Mouse (Mus musculus) mature B cell (primary cell): Measurements from ENCODE around the gene Pgap1.

Source experiments
- in situ Hi-C: fragments of 300-500 bp; cut with MboI; formaldehyde crosslinking; loops from 2 replicates; pipeline ENCODE4 v1.14.3; 2019

The Pgap1 gene

DNA sequence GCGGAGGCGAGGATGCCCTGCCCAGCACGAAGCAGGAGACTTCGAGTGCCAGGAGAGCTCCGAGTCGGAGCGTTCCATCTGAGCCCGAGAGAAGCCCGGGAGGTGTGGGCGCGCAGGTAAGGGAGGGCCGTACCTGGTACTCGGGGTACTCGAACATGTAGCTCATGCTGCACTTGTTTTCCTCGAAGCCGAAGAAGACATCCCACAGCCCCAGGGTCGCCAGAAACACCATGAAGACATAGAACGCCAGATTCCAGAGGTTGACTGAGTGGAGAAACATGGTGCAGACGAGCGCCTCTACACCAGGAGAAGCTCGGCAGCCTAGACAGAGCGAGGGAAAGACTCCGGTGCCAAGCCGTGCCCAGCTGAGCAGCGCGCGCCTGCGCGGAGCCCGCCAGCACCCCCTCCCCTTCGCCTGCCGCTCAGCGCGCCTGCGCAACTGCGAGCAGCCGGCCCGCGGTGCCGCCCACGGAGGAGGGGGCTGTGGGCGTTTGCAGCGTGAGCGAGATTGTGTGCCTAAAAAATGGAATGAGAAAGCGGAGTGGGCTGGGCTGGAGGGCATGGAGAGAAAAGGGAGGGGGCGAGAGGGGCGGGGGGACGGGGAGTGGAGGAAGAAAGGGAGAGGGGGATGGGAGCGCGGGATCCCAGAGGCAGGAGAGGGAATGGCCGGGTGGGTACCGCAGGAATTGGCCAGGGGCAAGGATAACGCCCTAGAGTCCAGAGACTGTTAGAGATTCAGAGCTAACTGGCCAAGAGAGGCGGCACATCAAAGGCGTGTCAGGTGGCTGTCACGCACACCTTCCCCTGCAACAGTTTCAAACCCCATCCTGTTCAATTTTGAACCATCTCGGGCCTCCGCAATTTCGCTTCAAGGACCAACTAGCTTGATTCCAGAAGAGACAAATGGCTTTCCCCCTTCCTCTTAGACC lies at the start of gene Pgap1:
Pgap1 (minus strand) TSS at position 384 of the 929 bp plus-strand sequence.
- in situ Hi-C loops, result no loop called here

DNA sequence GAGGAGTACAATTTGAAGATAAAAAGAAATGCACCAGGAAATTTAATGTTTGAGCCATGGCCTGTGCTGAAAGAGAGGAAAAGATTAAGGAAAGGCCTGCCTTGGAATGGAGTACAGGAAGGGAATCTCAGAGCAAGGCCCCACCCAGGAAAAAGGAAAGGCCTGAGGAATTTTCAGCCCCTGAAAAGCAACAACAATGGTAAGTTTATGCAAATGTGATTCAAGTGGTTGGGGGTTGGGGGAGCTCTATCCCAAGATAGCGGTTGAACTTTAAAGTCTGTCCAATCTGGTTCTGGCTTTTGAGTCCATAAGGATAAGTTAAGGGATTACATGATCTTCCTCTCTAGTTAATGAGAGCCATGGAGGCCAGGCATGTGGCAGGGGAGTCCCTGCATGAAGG lies 49.5 kb upstream of the Pgap1 start:
- in situ Hi-C loops, result no loop called here

DNA sequence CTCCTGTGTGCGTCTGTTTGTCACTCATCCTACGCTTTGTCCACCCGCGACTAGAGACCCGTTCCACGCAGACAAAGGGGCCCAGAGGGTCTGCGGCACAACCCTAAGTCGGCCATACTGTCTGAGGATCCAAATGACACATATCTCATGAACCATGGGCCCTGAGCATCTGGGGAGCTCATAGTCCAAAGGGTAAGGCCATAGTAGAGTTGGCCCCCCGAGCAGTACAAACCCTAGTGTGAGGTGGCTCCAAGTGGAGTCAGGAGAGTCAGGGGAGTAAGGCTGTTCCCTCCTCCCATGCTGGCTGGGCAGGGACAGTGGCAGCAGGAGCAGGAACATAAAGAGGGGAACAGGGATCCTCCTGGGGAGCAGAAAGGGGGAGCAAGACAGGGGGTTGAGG lies 44.2 kb upstream of the Pgap1 start:
- in situ Hi-C loops, result no loop called here

DNA sequence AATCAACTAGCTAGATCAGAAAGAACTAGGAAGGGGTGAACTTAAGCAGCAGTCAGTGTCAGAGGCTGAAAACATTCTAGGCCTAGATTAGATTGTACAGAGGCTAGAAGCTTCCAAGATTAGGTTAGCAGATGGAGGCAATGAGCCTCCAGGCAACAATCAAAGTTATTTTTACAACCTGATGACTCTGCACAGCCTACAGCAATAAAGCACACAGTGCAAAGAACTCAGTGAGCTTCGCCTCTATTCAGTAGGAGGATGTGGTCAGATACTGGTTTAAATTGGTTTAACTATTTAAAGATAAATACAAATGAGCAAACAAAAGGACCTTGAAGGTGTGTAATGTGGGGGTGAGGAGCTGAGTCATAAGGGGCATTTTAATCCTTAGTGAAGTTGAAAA lies 42.8 kb upstream of the Pgap1 start:
- in situ Hi-C loops, result no loop called here

DNA sequence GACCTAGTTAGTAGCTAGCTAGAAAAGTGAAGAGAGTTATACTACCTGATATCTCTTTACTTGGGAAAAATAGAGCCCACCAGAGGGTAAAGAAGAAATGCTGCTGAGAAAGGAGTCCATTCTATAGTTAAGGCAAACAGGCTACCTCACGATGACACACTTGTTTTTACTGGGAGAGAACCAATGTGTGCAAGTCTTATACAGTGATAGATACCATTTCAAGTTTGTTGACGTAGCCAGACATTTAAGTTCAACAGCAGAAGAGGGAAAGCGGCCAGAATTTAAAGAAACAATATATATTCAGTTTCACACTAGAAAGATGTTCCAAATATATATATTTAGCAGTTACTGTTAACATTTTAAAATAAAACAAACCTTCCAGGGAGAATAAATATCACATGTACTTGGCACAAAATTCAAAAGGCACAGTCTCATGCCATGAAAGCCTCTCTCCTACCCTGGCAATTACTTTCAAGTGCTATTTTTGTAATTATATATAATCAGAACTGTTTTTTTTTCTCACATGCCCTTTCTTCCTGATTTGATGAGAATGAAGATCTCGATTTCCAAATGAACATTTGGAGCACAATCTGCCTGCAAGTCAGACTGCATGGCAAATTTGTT lies 40.2 kb upstream of the Pgap1 start:
- in situ Hi-C loops, result no loop called here

DNA sequence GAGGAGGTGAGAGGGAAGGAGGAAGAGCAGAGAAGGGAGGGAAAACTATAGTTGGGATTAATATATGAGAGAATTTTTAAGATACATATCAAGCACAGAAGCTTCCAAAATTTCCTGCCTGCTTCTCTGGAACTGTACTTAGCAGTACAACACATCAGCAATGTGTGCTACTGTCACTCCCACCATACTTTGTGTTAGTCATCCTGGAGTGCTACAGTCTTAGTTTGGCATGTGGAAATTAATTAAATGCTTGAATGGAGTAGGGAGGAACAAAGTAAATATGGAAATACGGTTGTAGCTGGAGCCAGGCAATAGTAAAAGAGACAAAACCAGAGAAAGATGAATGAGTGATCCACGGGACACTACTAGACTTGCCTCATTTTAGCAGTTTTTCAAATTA lies 38.7 kb upstream of the Pgap1 start:
- in situ Hi-C loops, result no loop called here

DNA sequence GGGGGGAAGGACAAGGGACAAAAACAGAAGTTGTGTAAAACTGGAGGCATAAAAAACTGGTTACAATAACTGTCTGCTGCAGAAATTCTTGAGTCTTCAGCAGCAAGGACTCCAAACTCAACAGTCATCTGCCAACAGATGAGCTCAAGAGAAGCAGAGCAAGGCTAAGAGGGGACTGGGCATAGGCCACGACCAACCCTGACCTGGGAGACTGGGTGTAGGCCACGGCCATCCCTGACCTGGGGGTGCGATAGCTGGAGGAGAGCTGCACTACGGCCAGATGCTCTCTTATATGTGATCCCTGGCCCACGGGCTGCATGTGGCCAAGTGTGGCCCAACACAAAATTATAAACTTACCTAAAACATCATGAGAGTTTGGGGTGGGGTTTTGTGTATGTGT lies 29.6 kb upstream of the Pgap1 start:
- in situ Hi-C loops, result no loop called here

DNA sequence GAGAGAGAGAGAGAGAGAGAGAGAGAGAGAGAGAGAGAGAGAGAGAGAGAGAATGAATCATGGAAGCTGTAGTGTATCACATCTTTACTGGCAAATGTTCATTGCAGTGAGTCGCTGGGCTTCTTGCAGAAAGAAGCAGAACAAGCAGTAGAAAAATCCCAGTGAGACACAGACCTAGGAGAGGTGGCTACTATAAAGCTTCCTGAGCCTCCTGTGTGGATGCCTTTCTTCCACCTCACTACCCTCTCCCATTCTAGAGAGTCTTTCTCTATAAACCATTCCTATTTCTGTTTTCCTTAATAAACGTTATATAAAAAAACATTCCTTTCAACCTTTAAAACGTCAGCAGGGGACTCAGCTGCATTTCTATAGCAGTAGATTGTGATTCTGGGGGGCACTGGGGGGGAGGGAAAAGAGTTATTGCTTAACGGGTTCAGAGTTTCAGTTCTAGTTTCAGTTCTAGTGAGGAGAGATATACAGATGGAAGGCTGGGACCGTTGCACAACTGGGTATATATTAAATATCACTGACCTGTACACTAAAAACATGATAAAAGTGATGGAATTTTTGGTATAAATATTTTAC lies 28.6 kb upstream of the Pgap1 start:
- in situ Hi-C loops, result no loop called here

DNA sequence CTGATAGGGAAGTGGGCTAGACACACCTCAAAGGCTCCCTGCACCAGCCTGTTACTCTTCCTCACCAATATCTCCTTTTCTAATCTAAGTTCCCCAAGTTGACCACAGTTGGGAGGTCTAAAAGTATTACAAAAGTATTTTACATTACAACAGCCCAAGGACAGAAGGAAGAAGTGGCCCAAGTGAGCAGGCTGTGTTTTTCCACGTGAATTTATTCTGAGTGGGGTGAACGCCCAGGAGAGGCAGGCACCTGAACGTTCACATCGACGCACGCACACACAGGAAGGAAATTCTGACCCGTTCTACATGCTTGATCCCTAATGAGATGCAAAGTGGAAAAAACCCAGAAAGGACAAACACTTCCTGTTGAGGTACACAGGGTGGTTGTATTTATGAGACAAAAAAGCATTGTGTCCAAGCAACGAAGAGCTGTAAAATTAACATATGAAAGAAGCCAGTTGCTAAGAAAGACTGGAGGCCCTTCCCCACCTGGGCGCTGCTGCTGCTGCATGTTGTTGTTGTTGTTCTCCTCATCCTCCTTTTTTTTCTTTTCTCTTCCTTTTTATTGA lies 27.9 kb upstream of the Pgap1 start:
- in situ Hi-C loops, result no loop called here

DNA sequence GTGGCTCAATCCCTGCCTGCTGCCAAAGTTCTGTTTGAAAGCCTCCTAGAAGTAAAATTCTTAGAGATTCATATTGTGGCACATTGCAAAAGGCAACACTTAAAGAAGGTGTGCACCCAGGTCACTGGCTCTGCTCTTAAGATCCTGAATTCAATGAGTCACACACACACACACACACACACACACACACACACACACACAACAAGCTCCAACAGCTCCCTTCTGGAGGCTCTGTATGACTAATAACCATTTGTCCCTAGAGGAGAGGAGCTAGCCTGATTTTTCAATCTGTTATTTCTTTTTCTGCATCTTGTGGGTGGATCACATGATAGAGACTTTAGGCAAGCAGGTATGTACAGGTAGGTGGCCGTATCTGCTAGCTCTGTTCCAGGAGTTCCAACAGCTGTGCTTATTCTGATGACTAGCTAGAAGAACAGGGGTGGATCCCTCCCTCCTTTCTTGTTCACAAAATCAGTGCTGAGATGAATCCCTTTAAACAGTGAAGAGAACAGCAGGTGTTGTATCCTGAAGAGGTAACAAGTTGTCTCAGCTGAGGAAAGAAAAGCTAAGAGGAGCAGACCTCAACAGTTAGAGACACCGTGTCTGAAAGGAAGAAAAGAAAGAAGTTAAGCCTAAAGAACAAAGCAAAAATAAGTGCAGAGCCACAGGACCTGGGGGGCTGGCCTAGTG lies 27.2 kb upstream of the Pgap1 start:
- in situ Hi-C loops, result no loop called here

DNA sequence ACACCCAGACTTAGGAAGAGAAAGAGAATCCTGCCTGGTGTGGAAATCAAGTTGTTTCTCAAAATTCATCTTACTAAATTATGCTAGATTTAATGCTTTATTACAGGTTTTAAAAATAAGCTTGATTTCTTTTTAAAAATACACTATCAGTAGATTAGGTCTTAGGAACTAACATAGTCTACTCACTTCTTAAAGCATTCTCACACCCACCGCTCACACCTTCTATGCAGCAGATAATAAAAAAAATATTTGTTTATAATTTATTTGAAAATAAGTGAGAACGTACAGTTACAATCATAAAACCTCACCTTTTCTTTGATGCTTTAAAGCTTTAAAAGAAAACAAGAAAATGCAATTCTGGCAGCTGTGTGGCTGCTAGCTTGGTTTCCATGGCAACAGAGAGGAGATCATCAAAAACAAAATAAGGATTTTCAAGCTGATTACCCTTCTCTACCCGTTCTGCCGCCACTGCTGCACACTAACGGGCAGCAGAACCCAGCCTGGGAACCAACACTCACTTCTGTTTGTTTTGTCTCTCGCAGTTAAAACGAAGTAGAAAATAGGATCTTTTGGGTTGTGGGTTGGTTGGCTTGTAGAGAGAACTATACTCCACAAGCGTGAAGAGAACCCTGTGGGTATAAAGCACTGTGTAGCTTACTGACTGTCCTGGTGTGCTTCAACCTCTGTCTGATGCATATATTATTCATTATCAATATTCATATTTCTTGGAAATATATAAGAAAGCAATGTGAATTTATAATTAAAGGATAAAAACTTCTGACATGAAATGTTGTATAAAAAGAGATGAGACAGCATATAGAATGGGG lies 21.1 kb upstream of the Pgap1 start:
- in situ Hi-C loops, result no loop called here

DNA sequence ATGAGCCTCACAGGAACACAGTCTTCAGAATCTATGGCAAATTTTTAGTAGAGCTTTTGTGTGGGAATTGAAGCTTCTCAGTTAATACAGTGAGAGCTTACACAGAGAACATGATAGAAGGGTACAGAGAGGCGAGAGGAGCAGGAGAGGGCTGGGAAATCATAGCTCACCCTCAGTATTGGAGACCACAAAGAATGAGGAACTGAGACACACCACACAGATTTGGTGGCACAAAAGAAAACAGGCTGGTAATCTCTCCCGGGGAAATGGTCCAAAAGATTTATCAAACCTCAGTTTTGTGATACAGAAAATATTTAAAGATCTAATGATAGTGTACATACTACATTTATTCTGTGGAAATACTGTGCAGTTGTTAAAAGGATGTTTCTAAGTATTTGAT lies 11.6 kb upstream of the Pgap1 start:
- in situ Hi-C loops, result no loop called here

DNA sequence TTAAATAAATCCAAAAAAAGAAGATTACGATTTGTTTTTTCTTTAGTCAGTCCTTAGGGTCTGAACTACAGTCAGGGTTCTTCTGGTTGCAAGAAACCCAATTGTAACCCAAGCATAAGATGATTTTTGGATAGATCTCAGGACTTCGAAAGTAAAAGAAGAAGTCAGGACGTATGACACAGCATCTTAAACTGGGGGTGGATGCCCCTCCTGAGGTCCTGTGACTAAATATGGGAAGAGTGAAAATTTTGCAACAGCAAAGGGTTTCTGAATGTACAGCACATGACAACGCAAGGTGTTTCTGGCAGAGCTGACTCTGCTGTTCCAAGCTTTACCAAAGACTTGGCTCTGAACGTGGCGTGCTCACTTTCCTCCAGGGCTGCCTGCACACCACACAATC lies 6.4 kb upstream of the Pgap1 start:
- in situ Hi-C loops, result no loop called here

DNA sequence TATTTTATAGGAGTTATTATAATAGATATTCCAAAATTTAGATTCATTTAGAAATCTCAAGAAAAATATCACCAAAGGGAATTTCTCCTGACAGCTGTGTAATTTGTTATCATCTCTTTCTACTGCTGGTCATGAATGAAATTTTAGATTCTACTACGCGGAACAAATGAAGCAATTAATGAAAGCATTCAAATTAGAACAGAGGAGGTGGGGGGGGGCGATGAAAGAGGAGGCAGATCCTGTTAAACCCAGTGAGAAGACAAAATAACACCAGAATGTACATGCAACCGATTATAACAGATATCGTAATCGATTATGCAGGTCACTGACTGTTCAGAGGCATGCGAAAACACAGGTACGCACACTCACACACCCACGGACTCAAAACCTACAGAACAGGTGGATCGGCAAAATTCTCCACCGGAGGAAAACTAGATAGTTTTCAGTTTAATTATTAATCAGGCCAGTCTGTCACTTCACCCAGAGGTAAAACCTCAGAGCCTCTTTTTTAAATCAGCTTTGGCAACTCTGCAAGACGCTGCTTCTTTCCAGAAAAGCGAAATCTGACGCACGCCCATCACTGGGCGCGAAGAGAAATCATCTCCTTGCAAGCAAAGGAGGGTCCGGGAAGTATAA lies 780 bp downstream of the Pgap1 start:
- in situ Hi-C loops, result no loop called here

DNA sequence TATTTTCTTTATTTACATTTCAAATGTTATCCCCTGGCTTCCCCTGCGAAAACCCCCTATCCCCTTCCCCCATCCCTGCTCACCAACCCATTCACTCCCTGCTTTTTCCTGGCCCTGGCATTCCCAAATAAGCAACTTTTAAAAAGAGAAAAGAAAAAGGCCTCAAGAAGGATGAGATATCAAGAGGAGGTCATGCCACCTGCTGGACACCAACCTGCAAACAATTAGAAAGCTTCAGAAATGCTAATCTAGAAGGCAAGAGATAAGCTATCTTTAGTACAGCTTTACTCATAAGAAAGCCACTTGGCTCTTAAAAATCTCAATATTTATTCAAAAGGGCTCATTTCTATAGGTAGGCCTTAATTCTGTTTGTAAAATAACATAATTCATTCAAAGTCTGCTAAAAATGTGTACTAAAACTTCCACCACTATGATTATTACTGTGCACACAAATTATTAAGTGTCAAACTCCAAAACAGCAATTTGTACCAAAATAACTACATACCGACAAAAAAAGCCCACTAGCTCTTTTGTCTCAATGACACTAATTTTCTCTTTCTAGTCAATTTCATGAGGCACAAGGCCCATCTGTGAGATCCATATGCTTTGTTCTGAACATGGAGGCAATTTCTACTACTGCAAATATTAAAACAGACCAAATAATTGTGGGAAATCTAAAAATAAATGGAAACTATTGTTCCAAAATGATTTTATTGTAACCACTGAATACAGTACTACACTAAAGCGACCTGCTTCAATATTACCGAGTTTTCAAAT lies 1.9 kb downstream of the Pgap1 start:
- in situ Hi-C loops, result no loop called here

DNA sequence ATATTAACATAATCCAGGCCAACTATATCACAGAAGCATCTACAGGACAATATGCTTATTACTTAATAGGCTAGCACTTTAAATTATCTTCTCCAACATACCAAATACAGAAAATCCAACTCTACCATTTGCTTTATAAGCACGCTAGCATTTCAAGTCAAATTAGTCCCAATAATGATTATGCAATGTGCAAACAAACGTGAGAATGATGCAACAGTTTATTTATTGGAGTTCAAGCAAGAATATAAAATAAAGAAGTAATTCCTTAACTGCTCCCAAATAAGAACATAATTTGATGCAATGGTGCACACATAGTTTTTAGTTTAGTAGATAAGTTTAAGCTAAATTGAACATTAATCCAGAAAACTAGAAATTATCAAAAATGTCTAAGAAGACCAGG lies 4.9 kb downstream of the Pgap1 start:
- in situ Hi-C loops, result no loop called here

DNA sequence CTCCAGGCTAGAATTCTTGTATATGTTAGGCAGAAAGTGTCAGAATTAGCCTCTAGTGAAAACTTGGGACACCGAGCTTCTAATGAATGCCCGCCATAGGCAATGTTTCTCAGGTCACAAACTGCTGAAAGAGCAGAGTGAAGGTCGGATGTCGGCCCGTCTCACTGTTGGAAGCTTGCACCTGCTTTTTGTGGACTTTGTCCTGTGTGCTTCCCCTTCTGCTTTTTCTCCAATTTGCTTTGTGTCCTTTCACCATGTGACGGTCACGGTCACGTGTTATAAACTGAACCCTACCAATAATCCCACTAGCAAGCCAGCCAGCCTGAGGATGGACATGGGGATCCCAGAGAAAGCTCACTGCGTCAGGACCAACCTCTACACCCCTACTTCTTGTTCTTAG lies 12.3 kb downstream of the Pgap1 start:
- in situ Hi-C loops, result no loop called here

DNA sequence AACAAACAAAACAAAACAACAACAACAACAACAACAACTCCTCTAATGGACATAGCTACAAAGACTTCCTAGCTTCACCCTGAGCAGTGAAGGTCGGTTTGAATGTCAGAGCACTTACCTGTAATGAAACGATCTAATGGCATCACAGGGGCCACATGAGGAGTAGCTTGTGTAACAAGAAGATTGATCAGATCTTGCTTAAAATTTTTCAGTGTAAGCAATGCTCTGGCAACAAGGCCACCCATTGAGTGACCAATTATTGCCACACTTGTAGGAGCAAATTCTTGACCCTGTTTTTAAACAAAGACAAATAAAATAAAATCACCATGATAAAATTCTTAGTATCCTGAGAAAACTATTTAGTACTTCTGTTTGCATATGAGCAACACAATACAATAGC lies 14.6 kb downstream of the Pgap1 start:
- in situ Hi-C loops, result no loop called here

DNA sequence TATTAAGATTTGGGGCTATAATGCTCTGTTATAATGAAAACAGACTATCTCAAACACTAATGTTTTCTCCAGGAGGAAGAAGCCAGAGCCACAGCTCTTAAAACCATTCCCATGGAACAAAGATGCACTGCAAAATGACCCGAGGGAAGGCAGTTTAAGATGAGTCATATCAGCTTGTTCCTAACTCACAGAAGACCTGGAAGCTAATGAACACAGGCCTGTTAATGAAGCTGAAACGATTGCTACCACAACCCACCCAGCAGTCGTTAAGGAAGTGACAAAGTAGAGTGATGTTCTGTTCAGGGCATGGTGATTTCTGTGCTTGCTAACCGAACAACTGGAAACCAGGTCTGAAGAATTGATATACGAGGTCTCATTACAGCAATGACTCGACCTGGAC lies 26.3 kb downstream of the Pgap1 start:
- in situ Hi-C loops, result no loop called here

DNA sequence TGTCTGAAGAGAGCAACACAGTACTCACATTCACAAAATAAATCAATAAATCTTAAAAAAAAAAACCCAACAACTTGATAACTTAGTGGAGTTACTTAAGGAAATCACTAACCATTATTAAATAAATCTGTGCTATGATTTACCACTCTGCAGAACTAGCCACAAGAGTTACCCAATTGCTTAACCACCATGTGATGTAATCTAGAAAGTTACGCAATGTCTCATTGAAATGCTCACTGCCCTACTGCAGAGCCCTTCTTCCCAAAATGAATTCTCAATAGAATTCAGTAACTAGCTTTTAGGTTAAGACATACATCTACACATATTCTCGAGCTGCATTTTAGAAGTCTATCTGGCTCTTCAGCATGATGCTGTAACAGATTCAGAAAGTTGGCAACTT lies 33.8 kb downstream of the Pgap1 start:
- in situ Hi-C loops, result no loop called here
